ENCODE assay signal across 28 mouse cellular contexts in genomic region chr2:158078971-158079370, GRCm38 (mm10). TPM values are rescaled to one million over a fixed set of nuclear protein-coding genes. Genes with fewer than 3 reads are reported as not detected.
DNase-seq lines count a peak whose midpoint lies in the region; ATAC-seq lines count a peak whose summit lies in the region.
"Had no signal": no experiment of that assay in that cellular context is flagged by ENCODE, and none has a peak within 500 bp of the region (broad histone marks: within the 10 kb centered on the region; RNA-seq: fewer than 3 reads in every experiment).

No protein-coding gene starts in this region.

- no peak overlapping the region for H3K4me3 ChIP-seq in kidney, embryonic 14.5 days (ENCODE audit: low read length)
- no peak overlapping the region for H3K4me3 ChIP-seq in neural tube, embryonic 15.5 days (replicated peaks)
- H3K4me3 ChIP-seq: forebrain, embryonic 10.5 days; heart, adult 2 months; heart, embryonic 13.5 days; hindbrain, embryonic 15.5 days; liver, embryonic 12.5 days; lung, embryonic 15.5 days; megakaryocyte, embryonic 14.5 days; neural tube, embryonic 13.5 days; stomach, embryonic 15.5 days had no signal

- no peak overlapping the region for H3K9ac ChIP-seq in kidney, embryonic 14.5 days (ENCODE audit: low read depth, low read length)
- no peak overlapping the region for H3K9ac ChIP-seq in neural tube, embryonic 15.5 days (replicated peaks)
- H3K9ac ChIP-seq: heart, embryonic 13.5 days; hindbrain, embryonic 15.5 days; liver, embryonic 12.5 days; lung, embryonic 15.5 days; neural tube, embryonic 13.5 days; stomach, embryonic 15.5 days had no signal

- DNase-seq in adrenal gland, postnatal 14 days: peak; percentile 31
- no peak for DNase-seq in adrenal gland, postnatal 4 days (ENCODE audit: low spot score in 2 of 2)
- peak; percentile 81 for DNase-seq in kidney, adult 11 months
- DNase-seq in neural tube, embryonic 10.5 days (ENCODE audit: extremely low spot score, low spot score): no peak
- peak; percentile 69 to 82 for DNase-seq in kidney, postnatal 36 days
- DNase-seq in heart, adult 18-20 months: no peak
- DNase-seq: cerebellum, adult 11-12 months; cerebellum, postnatal 14 days; gastrocnemius, postnatal 14 days; heart, adult 2 months; heart, postnatal 14 days; lung, postnatal 36 days; midbrain, embryonic 14.5 days; right cerebral cortex, postnatal 4 days; thymus, adult 2 months; thymus, postnatal 4 days had no signal

- H3K4me1 ChIP-seq in kidney, embryonic 14.5 days (ENCODE audit: control insufficient read depth, insufficient read depth, low read length): peaks cover 2% of the 10 kb centered on the region; the same call in 1 of the 2 replicates
- H3K4me1 ChIP-seq in neural tube, embryonic 15.5 days: peaks cover 11% of the 10 kb centered on the region

- ATAC-seq in kidney, embryonic 14.5 days (ENCODE audit: low FRiP score, low TSS enrichment): no peak
- ATAC-seq in neural tube, embryonic 15.5 days (ENCODE audit: low FRiP score): no peak
- ATAC-seq: CD4-positive, CD25-positive, alpha-beta regulatory T cell, adult 4 months; forebrain, embryonic 16.5 days; liver, embryonic 12.5 days had no signal

- no peaks in the 10 kb centered on the region for H3K9me3 ChIP-seq in kidney, embryonic 14.5 days (ENCODE audit: control insufficient read depth, low read length)
- no peaks in the 10 kb centered on the region for H3K9me3 ChIP-seq in neural tube, embryonic 15.5 days (replicated peaks)
- H3K9me3 ChIP-seq: forebrain, embryonic 10.5 days; heart, embryonic 13.5 days; hindbrain, embryonic 15.5 days; liver, embryonic 12.5 days; lung, embryonic 15.5 days; megakaryocyte, embryonic 14.5 days; neural tube, embryonic 13.5 days; stomach, embryonic 15.5 days had no signal

- no peak overlapping the region for H3K27ac ChIP-seq in kidney, embryonic 14.5 days (ENCODE audit: low read depth, low read length)
- 0 out of 2 replicates have a peak overlapping the region, but pooled peaks have one; percentile 41 for H3K27ac ChIP-seq in neural tube, embryonic 15.5 days (replicated peaks)
- H3K27ac ChIP-seq: heart, adult 2 months; heart, embryonic 13.5 days; lung, embryonic 15.5 days had no signal

- 88% methylated on average over 7 of the region's 7 CpGs for WGBS in kidney, embryonic 14.5 days
- WGBS in neural tube, embryonic 15.5 days: 74% methylated on average over 7 of the region's 7 CpGs

- peaks cover 36% of the 10 kb centered on the region for H3K36me3 ChIP-seq in kidney, embryonic 14.5 days (ENCODE audit: control insufficient read depth, insufficient read depth, low read length)
- peaks cover 34% of the 10 kb centered on the region for H3K36me3 ChIP-seq in neural tube, embryonic 15.5 days

- no peak overlapping the region for H3K4me2 ChIP-seq in kidney, embryonic 14.5 days (replicated peaks; ENCODE audit: low read depth, low read length)
- H3K4me2 ChIP-seq in neural tube, embryonic 15.5 days: no peak overlapping the region
- H3K4me2 ChIP-seq: heart, embryonic 13.5 days; hindbrain, embryonic 15.5 days; liver, embryonic 12.5 days; lung, embryonic 15.5 days; neural tube, embryonic 13.5 days; stomach, embryonic 15.5 days had no signal

- no peaks in the 10 kb centered on the region for H3K27me3 ChIP-seq in kidney, embryonic 14.5 days (ENCODE audit: control insufficient read depth, insufficient read depth, low read length)
- H3K27me3 ChIP-seq in neural tube, embryonic 15.5 days (replicated peaks): no peaks in the 10 kb centered on the region
- H3K27me3 ChIP-seq: heart, embryonic 13.5 days; hindbrain, embryonic 15.5 days; liver, embryonic 12.5 days; lung, embryonic 15.5 days; neural tube, embryonic 13.5 days; stomach, embryonic 15.5 days had no signal

RNA-seq across cellular contexts. Expression of gene Rprd1b, which starts 50.7 kb away (rescaled TPM):
- 31.5 and 31.9 TPM in 2 replicates for total RNA-seq in adrenal gland, postnatal 14 days (2021)
- total RNA-seq in adrenal gland, postnatal 4 days (2021): 10 to 100 TPM; 40.2 to 45.1 TPM
- 41.1 and 53.3 TPM in 2 replicates for polyA plus RNA-seq in kidney, embryonic 14.5 days (2014; fragmentation: Nextera tagmentation; extraction: Ambion mirVana)
- 28.5 and 32.8 TPM in 2 replicates for polyA plus RNA-seq in neural tube, embryonic 15.5 days (2015; fragmentation: Nextera tagmentation; extraction: Ambion mirVana)
- total RNA-seq in heart, adult 18-20 months (2021): 10 to 100 TPM; 26.1 to 33.0 TPM

RNA-seq across cellular contexts. Expression of gene Tti1, which starts 50.7 kb away (rescaled TPM):
- 20.9 and 21.4 TPM in 2 replicates for total RNA-seq in adrenal gland, postnatal 14 days (2021)
- 10 to 100 TPM; 26.9 to 27.7 TPM for total RNA-seq in adrenal gland, postnatal 4 days (2021)
- polyA plus RNA-seq in kidney, embryonic 14.5 days (2014; fragmentation: Nextera tagmentation; extraction: Ambion mirVana): 10.6 and 26.6 TPM in 2 replicates
- 14.7 and 17.3 TPM in 2 replicates for polyA plus RNA-seq in neural tube, embryonic 15.5 days (2015; fragmentation: Nextera tagmentation; extraction: Ambion mirVana)
- 10 to 100 TPM; 25.8 to 27.1 TPM for total RNA-seq in heart, adult 18-20 months (2021)

Comparison
In these comparisons a context has a peak if more than half of its experiments do, and no peak if none do; other contexts are left out.
1. DNase-seq: peak in adrenal gland, postnatal 14 days (single experiment), kidney, adult 11 months (single experiment) and kidney, postnatal 36 days (2 of 2); none in adrenal gland, postnatal 4 days (0 of 2), neural tube, embryonic 10.5 days (single experiment) and heart, adult 18-20 months (0 of 2).